Mouse (Mus musculus) heart, embryonic 16.5 days (tissue): ENCODE measurements around the gene Prtn3. TPM values are rescaled to one million over a fixed set of nuclear protein-coding genes. Genes with fewer than 3 reads are reported as not detected.
"Not testable (repeated sequence)": the region's sequence is repeated elsewhere in the genome, so short reads cannot be mapped to it uniquely, and the experiment has no call there.

ENCODE experiments used
- ATAC-seq: fragments of 200-750 bp; cut with Nextera tagmentation; replicated peaks from 2 replicates; pipeline ENCODE4 v1.8.0; 2017; ENCODE audit warnings: moderate number of reproducible peaks; ENCODE audit not compliant: insufficient read depth, low FRiP score; ENCODE audit errors: extremely low read depth
- H3K27ac ChIP-seq: fragments of 300-500 bp; sonication (generic); 2 replicates; pipeline ENCODE4 v1.5.1; 2014; ENCODE audit warnings: mild to moderate bottlenecking, low read length, control low read depth, moderate library complexity
- H3K27me3 ChIP-seq: fragments of 300-500 bp; sonication (generic); 2 replicates; pipeline ENCODE4 v1.6.1; 2014; ENCODE audit warnings: low read length, mixed read lengths; ENCODE audit not compliant: control insufficient read depth, insufficient read depth
- H3K36me3 ChIP-seq: fragments of 300-500 bp; sonication (generic); 2 replicates; pipeline ENCODE4 v1.6.1; 2014; ENCODE audit not compliant: control insufficient read depth, insufficient read depth
- H3K4me1 ChIP-seq: fragments of 300-500 bp; sonication (generic); 2 replicates; pipeline ENCODE4 v1.6.1; 2014; ENCODE audit warnings: low read length, mixed read lengths; ENCODE audit not compliant: control insufficient read depth, insufficient read depth
- H3K4me2 ChIP-seq: fragments of 300-500 bp; sonication (generic); 2 replicates; pipeline ENCODE4 v1.6.1; 2014; ENCODE audit warnings: low read depth, mild to moderate bottlenecking, control low read depth, low read length
- H3K4me3 ChIP-seq: fragments of 300-500 bp; sonication (generic); 2 replicates; pipeline ENCODE4 v1.5.1; 2014; ENCODE audit warnings: mild to moderate bottlenecking, control low read depth, low read length
- H3K9ac ChIP-seq: fragments of 300-500 bp; sonication (generic); 2 replicates; pipeline ENCODE4 v1.6.1; 2014; ENCODE audit warnings: low read length, control low read depth
- H3K9me3 ChIP-seq: fragments of 300-500 bp; sonication (generic); replicated peaks from 2 replicates; pipeline ENCODE4 v1.6.1; 2016; ENCODE audit warnings: low read length; ENCODE audit not compliant: control insufficient read depth
- WGBS: fragments of 180-500 bp; shearing (Covaris S2); extraction: QIAGEN DNeasy Blood & Tissue Kit; methylation state at CpG from one replicate; pipeline ENCODE4 v1.1.7; 2014; 5-methylcytosine and 5-hydroxymethylcytosine counted together
- polyA plus RNA-seq: library from polyadenylated mRNA; unstranded; fragments of >200 nt; fragmentation: Nextera tagmentation; extraction: Ambion mirVana; gene quantifications from 2 replicates; pipeline ENCODE4 v1.2.1, GENCODE M21; 2015

Gene Prtn3
- polyA plus RNA-seq, 1 experiment from 2014 or later, result 1.9 TPM

DNA sequence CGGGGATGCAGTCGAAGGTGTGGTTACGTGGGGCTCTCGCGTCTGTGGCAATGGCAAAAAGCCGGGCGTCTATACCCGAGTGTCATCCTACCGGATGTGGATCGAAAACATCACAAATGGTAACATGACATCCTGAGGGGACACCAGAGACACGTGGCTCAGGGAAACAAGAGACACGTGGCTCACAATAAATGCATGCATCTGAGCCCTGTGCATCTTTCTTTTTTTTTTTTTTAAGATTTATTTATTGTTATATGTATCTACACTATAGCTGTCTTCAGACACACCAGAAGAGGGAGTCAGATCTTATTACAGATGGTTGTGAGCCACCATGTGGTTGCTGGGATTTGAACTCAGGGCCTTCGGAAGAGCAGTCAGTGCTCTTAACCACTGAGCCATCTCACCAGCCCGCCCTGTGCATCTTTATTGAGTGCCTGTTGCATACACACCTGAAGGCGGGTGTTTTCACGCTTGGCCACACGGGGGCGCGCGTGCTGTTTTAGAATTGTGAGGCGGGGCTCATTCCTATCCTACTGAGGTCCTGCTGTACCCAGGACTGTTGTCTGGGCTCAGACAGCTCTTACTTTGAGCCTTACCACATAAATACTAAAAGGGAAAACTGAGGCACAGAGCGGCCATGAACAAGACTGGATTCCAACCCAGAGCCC is 18.3 kb downstream of the Prtn3 start:
- H3K27me3 ChIP-seq, H3K9me3 ChIP-seq, H3K4me1 ChIP-seq, H3K4me2 ChIP-seq, H3K27ac ChIP-seq, H3K9ac ChIP-seq, H3K4me3 ChIP-seq: not testable (repeated sequence)
- 43% methylated on average over 22 of the region's 22 CpGs for WGBS
- H3K36me3 ChIP-seq, result peaks cover 18% of the 10 kb centered on the region
- peak; percentile 29 for ATAC-seq

DNA sequence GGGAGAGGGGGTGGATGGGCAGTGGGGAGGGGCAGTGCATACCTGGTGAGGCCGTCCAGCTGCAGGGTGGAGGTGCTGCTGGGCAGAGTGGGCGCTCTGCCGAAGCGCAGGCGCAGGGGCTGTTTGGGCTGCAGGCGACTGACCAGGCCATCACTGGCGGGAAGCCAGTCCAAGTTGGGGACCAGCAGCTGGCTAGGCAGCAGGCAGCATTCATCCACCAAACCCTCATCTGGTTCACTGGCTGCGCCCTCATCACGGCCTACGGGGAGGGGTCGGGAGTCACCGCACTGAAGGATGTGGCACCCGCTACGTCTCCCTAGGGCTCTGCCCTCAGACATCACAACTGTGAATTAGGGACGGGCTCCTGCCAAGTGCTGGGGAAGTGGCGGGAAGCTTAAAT is 22.0 kb downstream of the Prtn3 start:
- no peak overlapping the region for H3K4me3 ChIP-seq
- no peaks in the 10 kb centered on the region for H3K27me3 ChIP-seq
- no peak overlapping the region for H3K4me2 ChIP-seq
- H3K4me1 ChIP-seq, result no peaks in the 10 kb centered on the region
- no peak overlapping the region for H3K9ac ChIP-seq
- H3K9me3 ChIP-seq, result no peaks in the 10 kb centered on the region
- no peak overlapping the region for H3K27ac ChIP-seq
- ATAC-seq, result no peak
- 88% methylated on average over 16 of the region's 16 CpGs for WGBS
- peaks cover 24% of the 10 kb centered on the region for H3K36me3 ChIP-seq

DNA sequence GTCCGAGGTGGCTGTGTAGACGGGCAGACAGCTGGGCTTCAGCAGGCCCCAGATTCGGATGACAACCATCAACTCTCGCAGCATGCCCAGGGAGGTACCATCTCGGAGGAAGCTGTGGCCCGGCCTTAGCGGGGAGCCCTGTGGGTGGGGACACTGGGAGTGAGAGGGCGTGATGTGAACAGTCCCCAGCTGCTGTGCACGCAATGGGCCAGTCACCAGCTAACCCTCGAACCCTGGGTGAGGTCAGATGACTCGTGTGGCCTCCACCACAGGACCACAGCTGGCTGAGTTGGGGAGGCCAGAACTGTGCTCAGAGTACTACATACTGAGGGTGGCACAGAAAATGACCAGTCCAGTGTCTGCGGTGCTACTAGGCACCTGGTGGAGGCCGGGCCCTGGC is 22.5 kb downstream of the Prtn3 start:
- H3K27ac ChIP-seq, result no peak overlapping the region
- ATAC-seq, result no peak
- no peaks in the 10 kb centered on the region for H3K9me3 ChIP-seq
- WGBS, result 84% methylated on average over 13 of the region's 13 CpGs
- H3K9ac ChIP-seq, result no peak overlapping the region
- no peak overlapping the region for H3K4me2 ChIP-seq
- no peaks in the 10 kb centered on the region for H3K4me1 ChIP-seq
- H3K27me3 ChIP-seq, result no peaks in the 10 kb centered on the region
- no peak overlapping the region for H3K4me3 ChIP-seq
- peaks cover 24% of the 10 kb centered on the region for H3K36me3 ChIP-seq

DNA sequence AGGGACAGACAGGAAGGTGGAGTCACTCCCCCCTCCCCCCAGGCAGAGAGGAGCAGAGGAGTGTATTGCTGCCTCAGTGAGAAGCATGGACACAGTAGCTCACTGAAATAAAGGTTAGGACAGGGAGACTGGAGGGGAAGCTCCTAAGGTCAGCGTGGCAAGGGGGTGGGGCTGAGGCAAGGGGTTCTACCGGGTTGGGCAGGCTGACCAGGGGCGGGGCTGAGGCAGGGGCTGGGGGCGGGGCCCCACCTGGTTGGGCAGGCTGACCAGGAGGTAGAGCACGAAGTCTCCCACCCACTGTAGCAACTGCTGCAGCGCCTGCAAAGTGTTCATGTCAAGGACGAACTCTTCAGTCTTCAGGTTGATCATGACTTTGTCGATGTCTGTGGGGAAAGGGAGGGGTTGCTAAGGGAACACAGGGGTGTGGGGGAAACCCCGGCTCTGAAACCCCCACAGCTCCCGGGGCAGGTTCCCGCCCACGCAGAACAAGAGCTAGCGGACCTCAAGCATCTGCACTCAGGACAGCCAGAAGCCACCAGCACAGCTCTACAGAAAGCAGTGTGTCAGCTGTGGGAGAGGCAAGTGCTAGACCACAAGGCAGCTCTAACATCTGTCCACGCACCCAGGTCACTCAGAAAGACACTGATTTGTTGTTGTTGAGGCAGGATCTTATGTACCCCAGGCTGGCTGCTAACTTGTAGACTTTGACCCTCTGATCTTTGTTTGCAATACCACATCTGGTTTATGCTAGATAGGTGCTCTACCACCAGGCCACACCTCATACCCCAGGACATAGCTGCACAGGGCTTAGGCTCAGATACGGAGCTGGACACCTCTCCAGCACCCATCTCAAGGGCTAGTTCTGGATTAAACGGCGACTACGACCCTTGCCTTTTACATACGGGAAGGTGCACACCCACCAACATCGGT is 23.3 kb downstream of the Prtn3 start:
- Histone ChIP-seq H3K4me2 (no peak overlapping the region), H3K27ac (no peak overlapping the region), H3K4me3 (no peak overlapping the region), H3K9ac (no peak overlapping the region), H3K36me3 (peaks cover 25% of the 10 kb centered on the region), H3K9me3 (no peaks in the 10 kb centered on the region), H3K4me1 (no peaks in the 10 kb centered on the region), H3K27me3 (no peaks in the 10 kb centered on the region)
- no peak for ATAC-seq
- whole genome bisulfite sequencing, result 53% methylated on average over 20 of the region's 20 CpGs

DNA sequence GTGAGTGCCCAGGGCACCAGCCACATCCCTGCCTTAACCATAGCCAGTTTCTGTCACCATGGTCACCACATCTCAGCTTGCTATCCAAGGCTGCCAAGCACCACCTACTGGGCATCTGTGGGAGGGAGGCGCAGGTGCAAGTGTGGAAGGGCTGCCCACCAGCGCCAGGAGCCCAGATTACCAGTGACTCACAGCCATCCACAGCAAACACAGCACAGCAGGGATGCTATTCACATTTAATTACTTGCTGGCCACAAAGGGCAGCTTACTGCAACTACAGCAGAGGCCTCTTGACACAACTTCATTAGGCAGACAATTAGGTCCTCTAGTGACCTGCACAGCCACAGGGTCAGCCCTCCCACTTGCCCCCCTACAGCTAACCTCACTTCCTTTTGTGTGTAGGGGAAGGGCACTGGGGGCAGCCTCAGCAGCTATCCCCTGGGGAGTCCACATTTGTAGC is 26.7 kb downstream of the Prtn3 start:
- Histone ChIP-seq H3K9ac (no peak overlapping the region), H3K4me1 (no peaks in the 10 kb centered on the region), H3K36me3 (peaks cover 37% of the 10 kb centered on the region), H3K9me3 (no peaks in the 10 kb centered on the region), H3K27ac (no peak overlapping the region), H3K27me3 (no peaks in the 10 kb centered on the region), H3K4me3 (no peak overlapping the region), H3K4me2 (no peak overlapping the region)
- ATAC-seq, result no peak
- WGBS, result 68% methylated on average over 2 of the region's 2 CpGs

DNA sequence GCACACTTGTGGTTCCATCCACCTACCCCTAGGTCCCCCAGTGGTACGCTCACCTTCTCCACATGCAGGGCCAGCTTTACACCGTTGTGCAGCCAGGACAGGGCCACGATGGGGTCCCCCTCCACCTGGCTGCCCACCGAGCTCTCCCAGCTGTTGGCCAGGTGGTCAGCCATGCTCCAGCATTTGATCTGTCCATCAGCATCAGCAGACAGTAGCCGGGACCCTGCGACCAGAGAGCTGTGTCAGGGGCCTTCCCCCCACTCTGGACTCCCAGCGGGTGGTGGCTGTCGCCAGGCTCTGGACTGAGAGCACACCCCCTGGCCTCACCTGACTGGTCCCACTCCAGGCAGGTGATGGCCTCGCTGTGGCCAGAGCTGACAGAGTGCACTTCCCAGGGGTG is 32.4 kb downstream of the Prtn3 start:
- no peak overlapping the region for H3K9ac ChIP-seq
- H3K4me2 ChIP-seq, result no peak overlapping the region
- no peak overlapping the region for H3K27ac ChIP-seq
- H3K4me3 ChIP-seq, result no peak overlapping the region
- WGBS, result 92% methylated on average over 9 of the region's 9 CpGs
- peaks cover 6% of the 10 kb centered on the region for H3K4me1 ChIP-seq
- no peak for ATAC-seq
- no peaks in the 10 kb centered on the region for H3K27me3 ChIP-seq
- no peaks in the 10 kb centered on the region for H3K9me3 ChIP-seq
- peaks cover 33% of the 10 kb centered on the region for H3K36me3 ChIP-seq

DNA sequence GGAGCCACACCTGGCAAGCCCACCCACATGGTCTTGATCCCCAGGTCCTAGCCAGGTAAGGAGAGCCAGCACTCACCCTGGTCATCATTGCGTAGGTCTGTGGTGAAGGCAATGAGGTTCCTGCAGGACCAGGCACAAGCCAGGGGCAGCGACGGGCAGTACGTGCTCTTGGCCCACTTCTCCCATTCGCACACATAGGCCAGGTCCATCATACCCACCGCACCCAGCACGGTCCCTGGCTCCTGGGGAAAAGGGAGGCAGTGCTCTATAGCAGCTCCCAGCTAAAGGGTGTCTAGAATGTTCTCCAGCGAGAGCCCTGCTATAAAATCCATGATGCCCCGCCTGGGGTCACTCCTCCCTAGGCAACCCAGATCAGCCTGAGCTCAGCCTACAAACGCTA is 33.1 kb downstream of the Prtn3 start:
- Histone ChIP-seq H3K9ac (no peak overlapping the region), H3K27ac (no peak overlapping the region), H3K4me1 (peaks cover 6% of the 10 kb centered on the region), H3K36me3 (peaks cover 34% of the 10 kb centered on the region), H3K27me3 (no peaks in the 10 kb centered on the region), H3K4me3 (no peak overlapping the region), H3K9me3 (no peaks in the 10 kb centered on the region), H3K4me2 (no peak overlapping the region)
- ATAC-seq, result no peak
- 95% methylated on average over 10 of the region's 10 CpGs for WGBS

DNA sequence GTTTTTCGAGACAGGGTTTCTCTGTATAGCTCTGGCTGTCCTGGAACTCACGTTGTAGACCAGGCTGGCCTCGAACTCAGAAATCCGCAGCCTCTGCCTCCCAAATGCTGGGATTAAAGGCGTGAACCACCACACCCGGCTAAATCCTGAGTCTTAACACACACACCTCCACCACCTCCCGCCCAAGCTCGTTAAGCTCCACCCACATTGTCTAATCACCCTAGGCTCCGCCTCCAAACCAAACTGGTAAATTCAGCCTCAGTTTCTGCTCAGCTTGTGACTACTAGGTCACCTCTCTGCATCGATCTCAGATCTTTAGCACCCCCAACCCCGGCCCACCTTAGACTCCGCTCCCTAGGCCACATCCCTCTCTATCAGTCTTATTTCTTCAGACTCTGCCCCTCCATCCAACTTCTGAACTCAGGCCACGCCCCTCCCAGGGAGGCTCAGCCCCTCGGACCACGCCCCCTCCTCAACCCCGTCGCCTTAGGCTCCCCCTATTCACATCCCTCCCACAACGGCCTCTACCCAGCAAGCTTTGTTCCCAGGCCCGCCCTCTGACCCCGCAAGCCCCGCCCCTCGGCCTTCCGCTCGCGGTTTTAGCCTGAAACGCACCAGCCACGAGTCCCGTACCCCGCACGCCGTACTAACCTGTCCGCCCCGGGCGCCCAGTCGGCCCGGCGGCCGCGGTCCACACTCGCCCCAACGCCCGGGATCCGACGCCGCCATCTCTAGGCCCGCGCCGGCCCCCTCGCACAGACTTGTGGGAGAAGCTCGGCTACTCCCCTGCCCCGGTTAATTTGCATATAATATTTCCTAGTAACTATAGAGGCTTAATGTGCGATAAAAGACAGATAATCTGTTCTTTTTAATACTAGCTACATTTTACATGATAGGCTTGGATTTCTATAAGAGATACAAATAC is 34.2 kb downstream of the Prtn3 start, which contains the start of gene Med16:
Gene Med16 (minus strand): TSS at position 757 of the 925 bp plus-strand sequence.
- H3K4me1 ChIP-seq, result peaks cover 6% of the 10 kb centered on the region
- peaks cover 28% of the 10 kb centered on the region for H3K36me3 ChIP-seq
- H3K4me3 ChIP-seq, result peak within 1 kb of the TSS; percentile 90
- no peaks in the 10 kb centered on the region for H3K9me3 ChIP-seq
- H3K27me3 ChIP-seq, result no peaks in the 10 kb centered on the region
- peak within 1 kb of the TSS; percentile 98 for H3K27ac ChIP-seq
- H3K9ac ChIP-seq, result peak within 1 kb of the TSS; percentile 99
- ATAC-seq, result peak; percentile 98
- 2% methylated on average over 52 of the region's 52 CpGs for WGBS
- peak within 1 kb of the TSS; percentile 66 for H3K4me2 ChIP-seq
